Mouse (Mus musculus) CH12.LX (cell line): Measurements from ENCODE around the gene Txlnb. TPM values are rescaled to one million over a fixed set of nuclear protein-coding genes. Genes with fewer than 3 reads are reported as not detected.

ENCODE experiments used
- DNase-seq: peaks from one replicate; pipeline ENCODE4 v3.0.0-alpha.2; 2013; ENCODE audit errors: extremely low read depth
- H3K27ac ChIP-seq: 2 replicates; pipeline ENCODE4 v1.5.1; 2012; ENCODE audit warnings: low read depth, mild to moderate bottlenecking, control low read depth, moderate library complexity; ENCODE audit not compliant: insufficient read depth
- H3K27me3 ChIP-seq: replicated peaks from 2 replicates; pipeline ENCODE3; 2012; ENCODE audit warnings: inconsistent platforms
- H3K36me3 ChIP-seq, 2 experiments: replicated peaks in 1 of 2; 2 replicates each; pipeline versions ENCODE3 to v1.6.1; 2012; ENCODE audit warnings: inconsistent platforms in 1 of 2, low read length in 1 of 2, mild to moderate bottlenecking in 1 of 2, mixed read lengths in 1 of 2, moderate library complexity in 1 of 2; ENCODE audit not compliant: control insufficient read depth in 1 of 2, insufficient read depth in 1 of 2
- H3K4me1 ChIP-seq, 2 experiments: 2 replicates each; pipeline ENCODE4 v1.6.1; 2012; ENCODE audit warnings: inconsistent platforms in 1 of 2, moderate library complexity in 1 of 2; ENCODE audit not compliant: insufficient read depth in 2 of 2, control insufficient read depth in 1 of 2
- H3K4me2 ChIP-seq: 2 replicates; pipeline ENCODE4 v1.6.1; 2012; ENCODE audit warnings: low read depth, mild to moderate bottlenecking, control low read depth; ENCODE audit not compliant: poor library complexity, insufficient read depth, severe bottlenecking
- H3K4me3 ChIP-seq, 3 experiments: fragments of 150-350 bp in 1 of 3; sonication (generic) in 1 of 3; replicated peaks in 1 of 3; 2 replicates each; pipeline versions ENCODE3 to v1.5.1; 2011 to 2012; ENCODE audit warnings: low read depth in 2 of 3, low read length in 2 of 3, mild to moderate bottlenecking in 2 of 3, moderate library complexity in 2 of 3, control low read depth in 1 of 3, improper control_type of control experiment in 1 of 3, inconsistent platforms in 1 of 3, mixed read lengths in 1 of 3; ENCODE audit not compliant: poor library complexity in 1 of 3
- H3K79me2 ChIP-seq: replicated peaks from 2 replicates; pipeline ENCODE4 v1.6.1; 2012; ENCODE audit warnings: mild to moderate bottlenecking, moderate library complexity; ENCODE audit not compliant: control insufficient read depth, poor library complexity, insufficient read depth, severe bottlenecking; ENCODE audit errors: extremely low read depth
- H3K9ac ChIP-seq: 2 replicates; pipeline ENCODE4 v1.6.1; 2012; ENCODE audit warnings: low read depth, mild to moderate bottlenecking, control low read depth, moderate library complexity; ENCODE audit not compliant: insufficient read depth
- H3K9me3 ChIP-seq: replicated peaks from 2 replicates; pipeline ENCODE3; 2012; ENCODE audit warnings: low read length, inconsistent platforms, mixed read lengths
- BHLHE40 ChIP-seq: IDR thresholded peaks from 2 replicates; pipeline ENCODE4 v1.6.1; 2011; ENCODE audit warnings: mild to moderate bottlenecking, low read depth, low read length, improper control_type of control experiment
- ELF1 ChIP-seq: IDR thresholded peaks from 2 replicates; pipeline ENCODE4 v1.6.1; 2014; ENCODE audit warnings: low read depth, mild to moderate bottlenecking, inconsistent platforms, low read length, improper control_type of control experiment
- EP300 ChIP-seq: IDR thresholded peaks from 2 replicates; pipeline ENCODE4 v1.6.1; 2011; ENCODE audit warnings: low read length, improper control_type of control experiment
- ETS1 ChIP-seq: conservative IDR thresholded peaks from 2 replicates; pipeline ENCODE4 v1.6.1; 2012; ENCODE audit warnings: low read depth, mild to moderate bottlenecking, inconsistent platforms, low read length, improper control_type of control experiment, moderate library complexity
- IRF4 ChIP-seq: IDR thresholded peaks from 2 replicates; pipeline ENCODE4 v1.6.1; 2014; ENCODE audit warnings: low read depth, mild to moderate bottlenecking, inconsistent platforms, low read length, improper control_type of control experiment
- JUN ChIP-seq: IDR thresholded peaks from 2 replicates; pipeline ENCODE4 v1.6.1; 2011; ENCODE audit warnings: low read depth, mild to moderate bottlenecking, low read length, improper control_type of control experiment, moderate library complexity; ENCODE audit not compliant: insufficient read depth
- MAFK ChIP-seq: IDR thresholded peaks from 2 replicates; pipeline ENCODE4 v1.6.1; 2011; ENCODE audit warnings: low read length, improper control_type of control experiment; ENCODE audit not compliant: insufficient replicate concordance
- MAZ ChIP-seq: IDR thresholded peaks from 2 replicates; pipeline ENCODE4 v1.6.1; 2012; ENCODE audit warnings: low read depth, mild to moderate bottlenecking, inconsistent platforms, low read length, improper control_type of control experiment, moderate library complexity
- MEF2A ChIP-seq: IDR thresholded peaks from 2 replicates; pipeline ENCODE4 v1.6.1; 2014; ENCODE audit warnings: low read depth, mild to moderate bottlenecking, inconsistent platforms, low read length, improper control_type of control experiment, borderline replicate concordance
- MXI1 ChIP-seq: IDR thresholded peaks from 2 replicates; pipeline ENCODE4 v1.6.1; 2011; ENCODE audit warnings: mild to moderate bottlenecking, low read depth, low read length, improper control_type of control experiment
- MYC ChIP-seq: IDR thresholded peaks from 2 replicates; pipeline ENCODE4 v1.6.1; 2011; ENCODE audit warnings: low read depth, mild to moderate bottlenecking, improper control_type of control experiment, low read length
- NELFE ChIP-seq: IDR thresholded peaks from 2 replicates; pipeline ENCODE4 v1.6.1; 2011; ENCODE audit warnings: low read depth, low read length, improper control_type of control experiment
- NRF1 ChIP-seq: IDR thresholded peaks from 2 replicates; pipeline ENCODE4 v1.6.1; 2014; ENCODE audit warnings: low read depth, mild to moderate bottlenecking, inconsistent platforms, low read length, improper control_type of control experiment, moderate library complexity
- PAX5 ChIP-seq: IDR thresholded peaks from 2 replicates; pipeline ENCODE4 v1.6.1; 2012; ENCODE audit warnings: low read length, inconsistent platforms, mixed read lengths
- POLR2A ChIP-seq: IDR thresholded peaks from 2 replicates; pipeline ENCODE4 v1.6.1; 2011; ENCODE audit warnings: low read depth, mild to moderate bottlenecking, improper control_type of control experiment, low read length
- RCOR1 ChIP-seq: conservative IDR thresholded peaks from 2 replicates; pipeline ENCODE4 v1.6.1; 2012; ENCODE audit warnings: low read depth, mild to moderate bottlenecking, inconsistent platforms, low read length, improper control_type of control experiment
- SMC3 ChIP-seq: IDR thresholded peaks from 2 replicates; pipeline ENCODE4 v1.6.1; 2011; ENCODE audit warnings: low read depth, low read length, improper control_type of control experiment
- TBP ChIP-seq: conservative IDR thresholded peaks from 2 replicates; pipeline ENCODE4 v1.6.1; 2011; ENCODE audit warnings: low read depth, low read length, improper control_type of control experiment
- TCF12 ChIP-seq: IDR thresholded peaks from 2 replicates; pipeline ENCODE4 v1.6.1; 2014; ENCODE audit warnings: low read depth, mild to moderate bottlenecking, inconsistent platforms, low read length, improper control_type of control experiment
- dilution Hi-C: fragments of 300-500 bp; cut with MboI; formaldehyde crosslinking; loops from 2 replicates; pipeline ENCODE4 v1.14.3; 2020; ENCODE audit warnings: low sequenced_read_pairs; ENCODE audit not compliant: extremely low pct_unique_long_range_greater_than_20kb, extremely low pct_ligation_motif_present
- in situ Hi-C: fragments of 300-500 bp; cut with MboI; formaldehyde crosslinking; loops from 3 replicates; pipeline ENCODE4 v1.14.3; 2019; ENCODE audit warnings: low sequenced_read_pairs, low pct_ligation_motif_present, low pct_unique_long_range_greater_than_20kb, mixed read lengths
- polyA plus RNA-seq: library from polyadenylated mRNA; unstranded; fragments of >175 nt; gene quantifications from 2 replicates; pipeline ENCODE4 v1.2.1, GENCODE M21; 2012; ENCODE audit warnings: low read depth; ENCODE audit not compliant: insufficient read length
- total RNA-seq, 2 experiments: library from RNA; depleted of rRNA; stranded (reverse); fragments of 300-350 nt in 1 of 2; fragments of >200 nt in 1 of 2; gene quantifications; 2 replicates each; pipeline ENCODE4 v1.2.3; 2012 to 2014

Gene Txlnb
- total and polyA plus RNA-seq, 3 experiments, result 2.0 to 5.1 (median 4.9) TPM

- peak; percentile 76 for TF ChIP-seq IRF4
Measured at GRCm38 (mm10) chr10:17795767-17796631, at the start of gene Txlnb (continued).

- no peaks in the 10 kb centered on the region for H3K36me3 ChIP-seq
- no peaks in the 10 kb centered on the region for H3K27me3 ChIP-seq
- no peaks in the 10 kb centered on the region for H3K79me2 ChIP-seq
- TF ChIP-seq SMC3 (no peak), ELF1 (no peak), POLR2A (no peak), JUN (no peak), MYC (no peak), BHLHE40 (no peak), PAX5 (no peak), RCOR1 (no peak), MEF2A (no peak), TCF12 (no peak), MAZ (no peak), MXI1 (no peak), MAFK (no peak), NELFE (no peak), TBP (no peak), NRF1 (no peak), EP300 (no peak), ETS1 (no peak), IRF4 (no peak; the same call in 1 of the 2 replicates)
- peak overlapping the region; percentile 45; the same call in 1 of the 2 replicates for H3K9ac ChIP-seq
- no peak overlapping the region for H3K27ac ChIP-seq
- dilution Hi-C loops (no loop called here), in situ Hi-C loops (no loop called here)
- H3K4me2 ChIP-seq, result no peak overlapping the region; the same call in 1 of the 2 replicates
- no peak for DNase-seq
- no peak overlapping the region for H3K4me3 ChIP-seq
- peaks cover 19% of the 10 kb centered on the region for H3K9me3 ChIP-seq
- H3K4me1 ChIP-seq, result peaks cover 0 to 22% of the 10 kb centered on the region in 2 experiments; a peak in 3 of 4 replicates
Measured at GRCm38 (mm10) chr10:17752478-17752877, 43.5 kb upstream of the Txlnb start.
